Mouse (Mus musculus) erythroblast, embryonic 14.5 days (primary cell): ENCODE results near the gene Ddx6.

Source experiments
- GATA1 ChIP-seq: IDR thresholded peaks from 2 replicates; pipeline ENCODE4 v1.6.1; 2012; ENCODE audit warnings: low read length, inconsistent platforms, mixed read lengths
- TAL1 ChIP-seq: IDR thresholded peaks from 3 replicates; pipeline ENCODE4 v1.6.1; 2012; ENCODE audit warnings: low read length, inconsistent platforms, mixed read lengths

GRCm38 (mm10) chr9:44600801-44601200, 3.9 kb upstream of the Ddx6 start:
- TF ChIP-seq GATA1 (no peak), TAL1 (no peak)
